Mouse (Mus musculus): ENCODE measurements at regions not wholly inside any gene's neighbourhood (a gene's known extent, or its start where the extent isn't known, plus 50 kb on each side); places are given as distances from the start of the nearest gene placed in this dataset.

GRCm38 (mm10) chr17:4612136-4612535 lies 382.0 kb upstream of the Arid1b start:
- no peak for TF ChIP-seq TAL1 (IDR thresholded peaks at IDR 0.05; ENCODE audit: low read length)
- TF ChIP-seq GATA1 (IDR thresholded peaks at IDR 0.05; ENCODE audit: low read length) = no peak
